Mouse (Mus musculus) kidney, adult 2 months (tissue): ENCODE data around the gene Dram1.

Source experiments
- CTCF ChIP-seq: fragments of 200-500 bp; conservative IDR thresholded peaks from 2 replicates; pipeline ENCODE4 v1.5.1; 2011; ENCODE audit warnings: low read depth, mild to moderate bottlenecking, control low read depth, low read length, moderate library complexity, mixed read lengths; ENCODE audit not compliant: insufficient read depth, insufficient read length
- POLR2A ChIP-seq: fragments of 200-500 bp; IDR thresholded peaks from one replicate; pipeline ENCODE4 v1.6.1; 2011; ENCODE audit warnings: low read depth, low read length, control low read depth

DNA sequence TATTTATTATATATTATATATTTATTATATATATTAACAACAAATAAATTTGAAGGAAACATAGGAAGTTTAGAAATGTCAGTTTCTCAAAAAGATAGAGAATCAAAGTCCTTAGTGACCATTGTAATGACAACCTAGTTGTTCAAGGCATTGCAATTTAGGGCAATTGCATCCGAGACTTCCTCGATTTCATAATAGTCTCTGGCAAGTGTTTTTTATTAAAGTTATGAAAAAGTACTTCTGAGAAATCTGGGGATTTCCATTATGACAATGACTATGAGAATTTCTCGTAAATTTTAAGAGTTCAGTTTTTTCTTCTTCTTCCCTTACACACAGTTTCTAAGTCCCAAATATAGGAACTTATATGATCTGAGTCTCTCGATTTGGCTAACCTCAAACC lies 6.4 kb downstream of the Dram1 start:
- TF ChIP-seq CTCF, result no peak
- no peak for TF ChIP-seq POLR2A
